Mouse (Mus musculus) MEL (cell line): Measurements from ENCODE around the gene Klre1. TPM values are rescaled to one million over a fixed set of nuclear protein-coding genes. Genes with fewer than 3 reads are reported as not detected.

Source experiments
- DNase-seq: peaks from one replicate; pipeline ENCODE4 v3.0.0; 2011; ENCODE audit warnings: low read depth, low spot score
- H3K27ac ChIP-seq: 2 replicates; pipeline ENCODE4 v1.5.1; 2012; ENCODE audit warnings: low read depth, mild to moderate bottlenecking, control low read depth, low read length, moderate library complexity; ENCODE audit not compliant: control insufficient read depth
- H3K27me3 ChIP-seq, 2 experiments: fragments of 150-350 bp in 1 of 2; sonication (generic) in 1 of 2; 2 replicates each; pipeline ENCODE4 v1.6.1; 2012; ENCODE audit warnings: low read length in 2 of 2, mild to moderate bottlenecking in 2 of 2, improper control_type of control experiment in 1 of 2, moderate library complexity in 1 of 2; ENCODE audit not compliant: insufficient read depth in 2 of 2, control insufficient read depth in 1 of 2
- H3K36me3 ChIP-seq, 2 experiments: 2 replicates each; pipeline ENCODE4 v1.6.1; 2012 to 2014; ENCODE audit warnings: low read length in 2 of 2, improper control_type of control experiment in 1 of 2, inconsistent platforms in 1 of 2, mild to moderate bottlenecking in 1 of 2; ENCODE audit not compliant: insufficient read depth in 2 of 2, control insufficient read depth in 1 of 2
- H3K4me1 ChIP-seq, 2 experiments: fragments of 150-350 bp in 1 of 2; sonication (generic) in 1 of 2; 2 replicates each; pipeline ENCODE4 v1.6.1; 2012; ENCODE audit warnings: low read length in 2 of 2, improper control_type of control experiment in 1 of 2, mild to moderate bottlenecking in 1 of 2; ENCODE audit not compliant: insufficient read depth in 2 of 2, control insufficient read depth in 1 of 2
- H3K4me3 ChIP-seq, 2 experiments: fragments of 150-350 bp in 1 of 2; sonication (generic) in 1 of 2; 2 replicates each; pipeline ENCODE4 v1.5.1; 2012; ENCODE audit warnings: low read depth in 2 of 2, low read length in 2 of 2, mild to moderate bottlenecking in 2 of 2, moderate library complexity in 2 of 2, control low read depth in 1 of 2, improper control_type of control experiment in 1 of 2; ENCODE audit not compliant: control insufficient read depth in 1 of 2, insufficient read depth in 1 of 2
- H3K79me2 ChIP-seq: 2 replicates; pipeline ENCODE4 v1.6.1; 2012; ENCODE audit warnings: mild to moderate bottlenecking, low read length, moderate library complexity; ENCODE audit not compliant: control insufficient read depth, poor library complexity, insufficient read depth
- H3K9ac ChIP-seq: 2 replicates; pipeline ENCODE4 v1.6.1; 2012; ENCODE audit warnings: low read depth, mild to moderate bottlenecking, control low read depth, low read length, moderate library complexity; ENCODE audit not compliant: control insufficient read depth, poor library complexity, severe bottlenecking
- H3K9me3 ChIP-seq: fragments of 150-350 bp; sonication (generic); replicated peaks from 2 replicates; pipeline ENCODE4 v1.6.1; 2012; ENCODE audit warnings: mild to moderate bottlenecking, low read length, improper control_type of control experiment, moderate library complexity; ENCODE audit not compliant: insufficient read depth
- BHLHE40 ChIP-seq: IDR thresholded peaks from 2 replicates; pipeline ENCODE4 v1.6.1; 2012; ENCODE audit warnings: low read depth, mild to moderate bottlenecking, inconsistent platforms, low read length, improper control_type of control experiment, borderline replicate concordance
- CHD2 ChIP-seq: IDR thresholded peaks from 2 replicates; pipeline ENCODE4 v1.6.1; 2011; ENCODE audit warnings: low read length, improper control_type of control experiment
- E2F4 ChIP-seq: IDR thresholded peaks from 2 replicates; pipeline ENCODE4 v1.6.1; 2011; ENCODE audit warnings: low read depth, low read length, improper control_type of control experiment, borderline replicate concordance
- ELF1 ChIP-seq: IDR thresholded peaks from 2 replicates; pipeline ENCODE4 v1.6.1; 2014; ENCODE audit warnings: low read depth, mild to moderate bottlenecking, inconsistent platforms, low read length, improper control_type of control experiment, moderate library complexity
- ETS1 ChIP-seq: IDR thresholded peaks from 2 replicates; pipeline ENCODE4 v1.6.1; 2012; ENCODE audit warnings: low read depth, mild to moderate bottlenecking, inconsistent platforms, low read length, improper control_type of control experiment, moderate library complexity
- GABPA ChIP-seq: IDR thresholded peaks from 2 replicates; pipeline ENCODE4 v1.6.1; 2012; ENCODE audit warnings: low read depth, mild to moderate bottlenecking, inconsistent platforms, low read length, improper control_type of control experiment, moderate library complexity
- GATA1 ChIP-seq: IDR thresholded peaks from 2 replicates; pipeline ENCODE4 v1.6.1; 2011; ENCODE audit warnings: low read depth, low read length, improper control_type of control experiment
- MAX ChIP-seq: IDR thresholded peaks from 2 replicates; pipeline ENCODE4 v1.6.1; 2011; ENCODE audit warnings: low read length, improper control_type of control experiment
- MXI1 ChIP-seq: IDR thresholded peaks from 2 replicates; pipeline ENCODE4 v1.6.1; 2011; ENCODE audit warnings: mild to moderate bottlenecking, low read depth, low read length, improper control_type of control experiment
- MYB ChIP-seq: IDR thresholded peaks from 2 replicates; pipeline ENCODE4 v1.6.1; 2011; ENCODE audit warnings: mild to moderate bottlenecking, low read depth, low read length, improper control_type of control experiment
- MYC ChIP-seq: IDR thresholded peaks from 2 replicates; pipeline ENCODE4 v1.6.1; 2011; ENCODE audit warnings: low read depth, mild to moderate bottlenecking, low read length, improper control_type of control experiment, moderate library complexity
- NELFE ChIP-seq: IDR thresholded peaks from 2 replicates; pipeline ENCODE4 v1.6.1; 2011; ENCODE audit warnings: low read depth, low read length, improper control_type of control experiment
- NRF1 ChIP-seq: IDR thresholded peaks from 2 replicates; pipeline ENCODE4 v1.6.1; 2014; ENCODE audit warnings: low read depth, mild to moderate bottlenecking, inconsistent platforms, low read length, improper control_type of control experiment, moderate library complexity; ENCODE audit not compliant: poor library complexity, insufficient read depth, severe bottlenecking
- POLR2AphosphoS5 ChIP-seq: IDR thresholded peaks from 2 replicates; pipeline ENCODE4 v1.6.1; 2012; ENCODE audit warnings: low read depth, borderline replicate concordance, mild to moderate bottlenecking, inconsistent platforms, low read length, moderate library complexity, mixed read lengths
- RCOR1 ChIP-seq: IDR thresholded peaks from 2 replicates; pipeline ENCODE4 v1.6.1; 2012; ENCODE audit warnings: low read depth, mild to moderate bottlenecking, inconsistent platforms, low read length, improper control_type of control experiment
- SIN3A ChIP-seq: IDR thresholded peaks from 2 replicates; pipeline ENCODE4 v1.6.1; 2012; ENCODE audit warnings: low read length, improper control_type of control experiment, inconsistent platforms
- TAL1 ChIP-seq: IDR thresholded peaks from 2 replicates; pipeline ENCODE4 v1.6.1; 2012; ENCODE audit warnings: mild to moderate bottlenecking, inconsistent platforms, low read length, moderate library complexity, mixed read lengths
- UBTF ChIP-seq: IDR thresholded peaks from 2 replicates; pipeline ENCODE4 v1.6.1; 2012; ENCODE audit warnings: low read depth, mild to moderate bottlenecking, inconsistent platforms, low read length, improper control_type of control experiment, moderate library complexity, borderline replicate concordance; ENCODE audit not compliant: insufficient read depth
- USF1 ChIP-seq: IDR thresholded peaks from 2 replicates; pipeline ENCODE4 v1.6.1; 2014; ENCODE audit warnings: low read depth, mild to moderate bottlenecking, inconsistent platforms, low read length, improper control_type of control experiment, moderate library complexity
- USF2 ChIP-seq, 2 experiments: IDR thresholded peaks; 2 replicates each; pipeline ENCODE4 v1.6.1; 2011 to 2012; ENCODE audit warnings: improper control_type of control experiment in 2 of 2, low read length in 2 of 2, borderline replicate concordance in 1 of 2, inconsistent platforms in 1 of 2, low read depth in 1 of 2, mild to moderate bottlenecking in 1 of 2; ENCODE audit not compliant: insufficient read depth in 1 of 2
- ZC3H11A ChIP-seq: IDR thresholded peaks from 2 replicates; pipeline ENCODE4 v1.6.1; 2012; ENCODE audit warnings: low read depth, mild to moderate bottlenecking, inconsistent platforms, low read length, improper control_type of control experiment
- ZKSCAN1 ChIP-seq: IDR thresholded peaks from 2 replicates; pipeline ENCODE4 v1.6.1; 2012; ENCODE audit warnings: low read depth, mild to moderate bottlenecking, inconsistent platforms, low read length, improper control_type of control experiment, moderate library complexity
- ZMIZ1 ChIP-seq: IDR thresholded peaks from 2 replicates; pipeline ENCODE4 v1.6.1; 2012; ENCODE audit warnings: low read depth, mild to moderate bottlenecking, inconsistent platforms, low read length, improper control_type of control experiment, moderate library complexity
- polyA plus RNA-seq, 2 experiments: library from polyadenylated mRNA; stranded (reverse) in 1 of 2; unstranded in 1 of 2; fragments of >175 nt in 1 of 2; fragments of >200 nt in 1 of 2; gene quantifications; 2 replicates each; pipeline versions ENCODE4 v1.2.1 to v1.2.4; 2012; ENCODE audit warnings: low replicate concordance in 2 of 2, low read depth in 1 of 2; ENCODE audit not compliant: insufficient read length in 2 of 2, insufficient read depth in 1 of 2, missing spikeins in 1 of 2
- total RNA-seq: library from RNA; depleted of rRNA; stranded (reverse); fragments of 300-350 nt; gene quantifications from 2 replicates; pipeline ENCODE4 v1.2.3, GENCODE M21; 2012

The Klre1 gene
- total and polyA plus RNA-seq, 3 experiments, result not detected

- H3K27me3 ChIP-seq, result peaks cover 2 to 4% of the 10 kb centered on the region in 2 experiments; a peak in 1 of 4 replicates
- H3K9me3 ChIP-seq, result no peaks in the 10 kb centered on the region
- H3K4me3 ChIP-seq, result no peak overlapping the region
- TF ChIP-seq E2F4 (no peak), USF2 (IDR thresholded peaks at IDR 0.05; ENCODE audit: borderline replicate concordance in 1 of 2, insufficient read depth in 1 of 2, low read depth in 1 of 2, low read length in 2 of 2) (no peak), MYB (no peak), RCOR1 (no peak), ELF1 (no peak), USF1 (no peak), NRF1 (no peak), TAL1 (no peak), ZMIZ1 (no peak), BHLHE40 (no peak), ZC3H11A (no peak)
- peaks cover 19% of the 10 kb centered on the region for H3K79me2 ChIP-seq
- no peak overlapping the region for H3K9ac ChIP-seq
- H3K4me1 ChIP-seq, result peaks cover 7 to 12% of the 10 kb centered on the region in 2 experiments
- H3K36me3 ChIP-seq, result peaks cover 0 to 7% of the 10 kb centered on the region in 2 experiments; a peak in 2 of 4 replicates
- DNase-seq, result no peak
- no peak overlapping the region for H3K27ac ChIP-seq
These were observed 47.4 kb upstream of the Klre1 start for GRCm38 (mm10) chr6:129530261-129530660.

- Histone ChIP-seq H3K4me3 (peak overlapping the region; percentile 95 to 96), H3K9me3 (no peaks in the 10 kb centered on the region), H3K36me3 (peaks cover 0 to 13% of the 10 kb centered on the region in 2 experiments; a peak in 3 of 4 replicates), H3K27ac (no peak overlapping the region), H3K9ac (peak overlapping the region; percentile 85), H3K79me2 (peaks cover 27% of the 10 kb centered on the region), H3K27me3 (peaks cover 2 to 4% of the 10 kb centered on the region in 2 experiments; a peak in 1 of 4 replicates), H3K4me1 (peaks cover 11 to 17% of the 10 kb centered on the region in 2 experiments)
- TF ChIP-seq CHD2, result no peak
- TF ChIP-seq MYB, result no peak
- TF ChIP-seq POLR2AphosphoS5, result no peak
- TF ChIP-seq SIN3A, result no peak
- no peak for TF ChIP-seq MYC
- TF ChIP-seq ZMIZ1, result no peak
- no peak for TF ChIP-seq USF2 (IDR thresholded peaks at IDR 0.05; ENCODE audit: borderline replicate concordance in 1 of 2, insufficient read depth in 1 of 2, low read depth in 1 of 2, low read length in 2 of 2)
- TF ChIP-seq USF1, result no peak
- no peak for TF ChIP-seq UBTF
- no peak for TF ChIP-seq ETS1
- TF ChIP-seq RCOR1, result no peak
- TF ChIP-seq ZKSCAN1, result no peak
- TF ChIP-seq NELFE, result no peak
- TF ChIP-seq TAL1, result no peak
- TF ChIP-seq E2F4, result no peak
- no peak for TF ChIP-seq GABPA
- no peak for TF ChIP-seq MXI1
- no peak for TF ChIP-seq ZC3H11A
- no peak for TF ChIP-seq GATA1
- TF ChIP-seq MAX, result no peak
- DNase-seq, result peak; percentile 37
These were observed 45.2 kb upstream of the Klre1 start for GRCm38 (mm10) chr6:129532556-129532941.
